ENCODE assay signal across 8 mouse cellular contexts in genomic region chr4:97647700-97648435, GRCm38 (mm10).
DNase-seq lines count a peak whose midpoint lies in the region; ATAC-seq lines count a peak whose summit lies in the region.

No protein-coding gene starts in this region.

- H3K27ac ChIP-seq in forebrain, embryonic 13.5 days, result peak overlapping the region; percentile 94
- H3K27ac ChIP-seq in neural tube, embryonic 15.5 days (replicated peaks), result peak overlapping the region; percentile 74

- peak; percentile 57 for ATAC-seq in forebrain, embryonic 13.5 days
- peak; percentile 77 for ATAC-seq in neural tube, embryonic 15.5 days (ENCODE audit: low FRiP score)

- 49% methylated on average over 15 of the region's 15 CpGs for WGBS in forebrain, embryonic 13.5 days
- WGBS in neural tube, embryonic 15.5 days, result 45% methylated on average over 15 of the region's 15 CpGs

- H3K4me2 ChIP-seq in forebrain, embryonic 13.5 days, result 0 out of 2 replicates have a peak overlapping the region, but pooled peaks have one; percentile 16
- H3K4me2 ChIP-seq in neural tube, embryonic 15.5 days, result no peak overlapping the region

- peaks cover 44% of the 10 kb centered on the region for H3K4me1 ChIP-seq in forebrain, embryonic 13.5 days
- peaks cover 30% of the 10 kb centered on the region for H3K4me1 ChIP-seq in neural tube, embryonic 15.5 days

- H3K4me3 ChIP-seq in forebrain, embryonic 13.5 days, result no peak overlapping the region
- H3K4me3 ChIP-seq in neural tube, embryonic 15.5 days (replicated peaks), result no peak overlapping the region

- H3K9me3 ChIP-seq in forebrain, embryonic 13.5 days (replicated peaks), result no peaks in the 10 kb centered on the region
- H3K9me3 ChIP-seq in neural tube, embryonic 15.5 days (replicated peaks), result no peaks in the 10 kb centered on the region

- H3K36me3 ChIP-seq in forebrain, embryonic 13.5 days (ENCODE audit: poor library complexity, severe bottlenecking), result no peaks in the 10 kb centered on the region
- no peaks in the 10 kb centered on the region for H3K36me3 ChIP-seq in neural tube, embryonic 15.5 days

- H3K27me3 ChIP-seq in forebrain, embryonic 13.5 days, result no peaks in the 10 kb centered on the region
- H3K27me3 ChIP-seq in neural tube, embryonic 15.5 days (replicated peaks), result no peaks in the 10 kb centered on the region

- H3K9ac ChIP-seq in forebrain, embryonic 13.5 days, result no peak overlapping the region
- H3K9ac ChIP-seq in neural tube, embryonic 15.5 days (replicated peaks), result no peak overlapping the region

- peak; percentile 14 for DNase-seq in adrenal gland, postnatal 14 days
- DNase-seq in adrenal gland, adult 2 months, result no peak
- DNase-seq in brain, adult 2 months (ENCODE audit: low read depth, low spot score), result peak; percentile 94
- DNase-seq in layer of hippocampus, adult 9-11 months, result peak; percentile 56
- no peak for DNase-seq in adrenal gland, adult (ENCODE audit: inconsistent age in 2 of 2, low spot score in 1 of 2)
- DNase-seq in adrenal gland, postnatal 4 days (ENCODE audit: low spot score in 2 of 2), result no peak

Comparison
In these comparisons a context has a peak if more than half of its experiments do, and no peak if none do; other contexts are left out.
1. DNase-seq: peak in adrenal gland, postnatal 14 days (single experiment), brain, adult 2 months (single experiment) and layer of hippocampus, adult 9-11 months (single experiment); none in adrenal gland, adult 2 months (single experiment), adrenal gland, adult (0 of 2) and adrenal gland, postnatal 4 days (0 of 2).